Mouse (Mus musculus) kidney, adult 9 months (tissue): ENCODE data around the gene Rassf7.
A peak's percentile ranks its signal among the peaks of the same experiment; 100 is the strongest.

ENCODE experiments used
- DNase-seq: peaks from one replicate; pipeline ENCODE4 v3.0.0; 2022

Gene Rassf7

GRCm38 (mm10) chr7:141198121-141198520 lies 17.5 kb upstream of the Rassf7 start:
- DNase-seq = no peak

- DNase-seq = no peak
Measured at GRCm38 (mm10) chr7:141204546-141204945, 11.1 kb upstream of the Rassf7 start.

GRCm38 (mm10) chr7:141205504-141205903 lies 10.2 kb upstream of the Rassf7 start:
- no peak for DNase-seq

GRCm38 (mm10) chr7:141206182-141206937 lies 9.3 kb upstream of the Rassf7 start:
- DNase-seq = no peak

GRCm38 (mm10) chr7:141209526-141209925 lies 6.1 kb upstream of the Rassf7 start:
- DNase-seq = no peak

GRCm38 (mm10) chr7:141210137-141210536 lies 5.5 kb upstream of the Rassf7 start:
- no peak for DNase-seq

- no peak for DNase-seq
Measured at GRCm38 (mm10) chr7:141210606-141211131, 5.0 kb upstream of the Rassf7 start.

GRCm38 (mm10) chr7:141213133-141213532 lies 2.5 kb upstream of the Rassf7 start:
- no peak for DNase-seq

GRCm38 (mm10) chr7:141213605-141214235 lies 1.9 kb upstream of the Rassf7 start, which contains the start of gene Lmntd2:
Gene Lmntd2 (minus strand): TSS chr7:141214080.
- DNase-seq = no peak

- DNase-seq = no peak
Measured at GRCm38 (mm10) chr7:141214310-141214709, 1.4 kb upstream of the Rassf7 start.

GRCm38 (mm10) chr7:141215880-141216733 lies 447 bp downstream of the Rassf7 start:
- DNase-seq = peak; percentile 98

GRCm38 (mm10) chr7:141216894-141217293 lies 1.2 kb downstream of the Rassf7 start:
- no peak for DNase-seq

GRCm38 (mm10) chr7:141217343-141218013 lies 1.8 kb downstream of the Rassf7 start:
- DNase-seq = no peak

GRCm38 (mm10) chr7:141218141-141218540 lies 2.5 kb downstream of the Rassf7 start:
- no peak for DNase-seq

- DNase-seq = no peak
Measured at GRCm38 (mm10) chr7:141218557-141219133, 3.0 kb downstream of the Rassf7 start.

- no peak for DNase-seq
Measured at GRCm38 (mm10) chr7:141219558-141220099, 4.0 kb downstream of the Rassf7 start.

- DNase-seq = no peak
Measured at GRCm38 (mm10) chr7:141220377-141220776, 4.7 kb downstream of the Rassf7 start.

- DNase-seq = peak; percentile 99
Measured at GRCm38 (mm10) chr7:141221249-141222125, 5.8 kb downstream of the Rassf7 start.

- no peak for DNase-seq
Measured at GRCm38 (mm10) chr7:141222126-141222467, 6.4 kb downstream of the Rassf7 start.

- DNase-seq = no peak
Measured at GRCm38 (mm10) chr7:141222696-141223215, 7.1 kb downstream of the Rassf7 start.

GRCm38 (mm10) chr7:141226535-141226934 lies 10.9 kb downstream of the Rassf7 start:
- DNase-seq = no peak
